Mouse (Mus musculus) bone marrow macrophage, adult 2 months (primary cell): ENCODE measurements at regions not wholly inside any gene's neighbourhood (a gene's known extent, or its start where the extent isn't known, plus 50 kb on each side); places are given as distances from the start of the nearest gene placed in this dataset.

Source experiments
- H3K27ac ChIP-seq: 2 replicates; pipeline ENCODE4 v1.5.1; 2012; ENCODE audit warnings: low read depth, low read length; ENCODE audit not compliant: insufficient read depth
- H3K4me1 ChIP-seq: 2 replicates; pipeline ENCODE4 v1.6.1; 2012; ENCODE audit warnings: low read length; ENCODE audit not compliant: control insufficient read depth, insufficient read depth
- H3K4me3 ChIP-seq: 2 replicates; pipeline ENCODE4 v1.5.1; 2012; ENCODE audit warnings: mild to moderate bottlenecking, low read length, moderate library complexity; ENCODE audit not compliant: insufficient read depth
- CTCF ChIP-seq: IDR thresholded peaks from 2 replicates; pipeline ENCODE4 v1.5.1; 2012; ENCODE audit warnings: low read depth, mild to moderate bottlenecking, low read length, moderate library complexity
- POLR2A ChIP-seq: IDR thresholded peaks from 2 replicates; pipeline ENCODE4 v1.6.1; 2012; ENCODE audit warnings: mild to moderate bottlenecking, low read depth, low read length, borderline replicate concordance

GRCm38 (mm10) chr6:100083127-100083526 is 204.2 kb downstream of the Rybp start:
- TF ChIP-seq POLR2A (no peak), CTCF (no peak)
- no peak overlapping the region for H3K4me3 ChIP-seq
- no peak overlapping the region for H3K27ac ChIP-seq
- H3K4me1 ChIP-seq, result no peaks in the 10 kb centered on the region

GRCm38 (mm10) chr6:100074672-100075335 is 212.5 kb downstream of the Rybp start:
- Histone ChIP-seq H3K4me3 (no peak overlapping the region), H3K4me1 (peaks cover 10% of the 10 kb centered on the region)
- no peak for TF ChIP-seq CTCF
- TF ChIP-seq POLR2A, result no peak

GRCm38 (mm10) chr6:100072261-100072968 is 214.9 kb downstream of the Rybp start:
- Histone ChIP-seq H3K4me3 (no peak overlapping the region), H3K27ac (no peak overlapping the region), H3K4me1 (peaks cover 10% of the 10 kb centered on the region)
- TF ChIP-seq CTCF (no peak), POLR2A (no peak)

More at GRCm38 (mm10) chr6:100074672-100075335, 212.5 kb downstream of the Rybp start:
- H3K27ac ChIP-seq, result no peak overlapping the region

GRCm38 (mm10) chr6:100069151-100069550 is 218.1 kb downstream of the Rybp start:
- Histone ChIP-seq H3K27ac (no peak overlapping the region), H3K4me3 (no peak overlapping the region), H3K4me1 (peaks cover 15% of the 10 kb centered on the region)
- TF ChIP-seq POLR2A, result no peak
- no peak for TF ChIP-seq CTCF

GRCm38 (mm10) chr6:100067273-100067672 is 220.0 kb downstream of the Rybp start:
- TF ChIP-seq POLR2A (no peak), CTCF (no peak)
- Histone ChIP-seq H3K27ac (no peak overlapping the region), H3K4me1 (peaks cover 13% of the 10 kb centered on the region), H3K4me3 (no peak overlapping the region)

- H3K4me3 ChIP-seq, result no peak overlapping the region
- no peak for TF ChIP-seq CTCF
- TF ChIP-seq POLR2A, result no peak
- peaks cover 5% of the 10 kb centered on the region; the same call in 1 of the 2 replicates for H3K4me1 ChIP-seq
- H3K27ac ChIP-seq, result no peak overlapping the region
These were observed 221.7 kb downstream of the Rybp start for GRCm38 (mm10) chr6:100065586-100065985.

- TF ChIP-seq POLR2A, result no peak
- TF ChIP-seq CTCF, result no peak
- Histone ChIP-seq H3K4me1 (peaks cover 5% of the 10 kb centered on the region; the same call in 1 of the 2 replicates), H3K4me3 (no peak overlapping the region), H3K27ac (no peak overlapping the region)
These were observed 224.3 kb downstream of the Rybp start for GRCm38 (mm10) chr6:100062961-100063360.

- TF ChIP-seq POLR2A, result no peak
- TF ChIP-seq CTCF, result no peak
- Histone ChIP-seq H3K27ac (no peak overlapping the region), H3K4me1 (no peaks in the 10 kb centered on the region), H3K4me3 (no peak overlapping the region)
These were observed 227.5 kb downstream of the Rybp start for GRCm38 (mm10) chr6:100059803-100060202.

- H3K27ac ChIP-seq, result no peak overlapping the region
- TF ChIP-seq POLR2A (no peak), CTCF (no peak)
These were observed 231.3 kb downstream of the Rybp start for GRCm38 (mm10) chr6:100055980-100056379.

GRCm38 (mm10) chr6:100052955-100053795 is 234.1 kb downstream of the Rybp start:
- no peak overlapping the region for H3K27ac ChIP-seq

More at GRCm38 (mm10) chr6:100055980-100056379, 231.3 kb downstream of the Rybp start:
- no peaks in the 10 kb centered on the region for H3K4me1 ChIP-seq
- H3K4me3 ChIP-seq, result no peak overlapping the region

More at GRCm38 (mm10) chr6:100052955-100053795, 234.1 kb downstream of the Rybp start:
- H3K4me1 ChIP-seq, result no peaks in the 10 kb centered on the region
- no peak overlapping the region for H3K4me3 ChIP-seq
- no peak for TF ChIP-seq CTCF
- TF ChIP-seq POLR2A, result no peak
